Mouse (Mus musculus) left cerebral cortex, adult 9 months (tissue): Measurements from ENCODE around the gene Esrrg.

Experiments
- DNase-seq, 2 experiments: peaks; one replicate each; pipeline ENCODE4 v3.0.0; 2022; ENCODE audit warnings: low spot score in 2 of 2

The Esrrg gene

DNA sequence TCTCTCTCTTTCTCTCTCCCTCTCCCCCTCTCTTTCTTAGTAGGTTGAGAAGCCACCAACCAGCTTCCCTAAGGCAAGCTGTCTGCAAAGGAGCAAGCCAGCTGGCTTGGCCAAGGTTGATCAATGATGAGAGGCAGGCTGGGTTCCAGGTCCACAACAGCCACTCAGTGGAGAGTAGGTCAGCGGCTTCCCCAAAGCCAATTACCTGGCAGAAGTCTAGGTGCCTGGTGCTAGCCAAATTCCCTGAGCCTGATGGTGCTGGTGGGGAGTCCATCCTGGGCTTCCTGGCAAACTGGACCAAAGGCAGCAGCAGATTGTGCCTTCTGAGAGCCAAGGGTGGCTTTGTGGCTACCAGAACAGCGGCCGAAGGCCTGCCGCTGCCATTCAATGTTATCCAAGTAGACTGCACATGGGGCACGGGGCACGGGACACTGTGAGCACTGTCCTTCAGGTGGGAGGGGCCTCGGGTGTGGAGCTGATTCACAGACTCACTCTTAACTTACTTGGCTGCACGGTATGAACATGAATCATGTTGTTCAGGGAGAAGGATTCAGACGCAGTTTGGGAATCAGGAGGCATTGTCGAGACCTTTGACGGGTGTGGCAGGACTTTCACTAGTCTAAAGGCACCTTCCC is 469.1 kb downstream of the Esrrg start:
- no peak for DNase-seq

DNA sequence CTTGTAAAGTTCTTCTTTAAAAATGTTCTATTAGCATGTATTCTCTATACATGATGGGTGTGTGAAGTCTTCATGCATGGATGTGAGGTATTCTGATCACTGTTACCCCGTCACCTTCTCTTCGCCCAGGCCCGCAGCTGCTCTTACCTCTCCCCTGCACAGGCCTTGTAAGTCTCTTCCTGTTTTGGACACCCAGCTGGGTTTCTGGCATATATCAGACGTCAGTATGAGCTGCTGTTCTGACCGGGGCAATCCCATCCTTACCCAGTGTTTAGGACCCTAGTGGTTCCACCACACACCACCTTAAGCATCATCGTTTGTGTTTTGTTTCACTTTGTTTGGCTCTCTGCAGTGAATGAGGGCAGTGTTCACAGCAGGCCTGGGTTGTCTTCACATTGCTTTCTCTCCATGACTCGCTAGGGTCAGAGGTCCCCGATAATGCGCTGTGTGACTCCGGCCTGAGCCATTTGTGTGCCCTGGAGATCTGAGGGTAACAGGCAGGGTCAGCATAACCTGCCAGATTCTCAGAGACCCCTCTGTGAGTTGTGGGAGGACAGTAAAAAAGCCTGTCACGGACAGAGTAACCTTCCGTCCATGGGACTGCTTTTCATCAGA is 471.8 kb downstream of the Esrrg start:
- no peak for DNase-seq

DNA sequence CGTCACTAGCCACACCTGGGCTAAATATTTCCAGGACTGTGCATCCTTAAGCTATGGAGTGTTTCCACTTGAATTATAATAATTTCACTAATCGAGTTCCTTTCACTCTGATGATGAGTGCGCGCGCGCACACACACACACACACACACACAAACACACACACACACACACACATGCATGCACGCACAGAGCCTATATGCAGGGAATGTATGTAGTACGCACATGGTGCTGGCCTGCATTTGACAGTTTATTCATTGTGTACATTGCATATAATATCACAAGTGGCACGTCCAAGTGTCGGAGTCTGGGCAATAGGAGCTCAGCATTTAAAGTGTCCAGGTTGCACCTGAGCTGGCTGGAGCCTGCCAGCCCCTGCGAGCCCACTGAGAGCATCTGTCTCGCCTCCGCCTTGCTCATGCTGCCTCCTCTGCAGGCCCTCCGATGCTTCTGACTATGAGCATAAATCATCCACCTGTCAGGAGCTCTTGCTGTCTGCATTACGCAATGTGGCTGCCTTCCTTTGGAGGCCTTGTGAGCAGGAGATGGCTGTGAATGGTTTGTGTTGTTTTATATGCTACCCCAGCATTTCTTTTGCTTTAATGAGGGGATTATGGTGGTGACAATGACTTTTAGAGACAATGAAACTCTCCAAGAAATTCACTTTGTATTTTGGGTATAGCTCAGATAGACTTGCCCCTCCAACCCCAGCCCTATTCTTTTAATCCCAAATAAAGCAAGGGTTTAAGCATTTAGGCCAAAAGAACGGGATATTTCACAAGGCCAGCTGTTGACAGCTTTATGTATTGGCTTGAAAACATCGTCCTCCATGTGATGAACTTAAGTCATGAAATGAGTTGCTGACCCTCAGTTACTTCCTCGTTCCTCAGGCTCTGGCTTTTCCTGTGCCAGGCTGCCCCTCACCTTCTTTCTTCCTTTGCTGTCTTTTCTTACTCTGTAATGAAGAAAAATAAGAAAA is 474.4 kb downstream of the Esrrg start:
- DNase-seq: no peak

DNA sequence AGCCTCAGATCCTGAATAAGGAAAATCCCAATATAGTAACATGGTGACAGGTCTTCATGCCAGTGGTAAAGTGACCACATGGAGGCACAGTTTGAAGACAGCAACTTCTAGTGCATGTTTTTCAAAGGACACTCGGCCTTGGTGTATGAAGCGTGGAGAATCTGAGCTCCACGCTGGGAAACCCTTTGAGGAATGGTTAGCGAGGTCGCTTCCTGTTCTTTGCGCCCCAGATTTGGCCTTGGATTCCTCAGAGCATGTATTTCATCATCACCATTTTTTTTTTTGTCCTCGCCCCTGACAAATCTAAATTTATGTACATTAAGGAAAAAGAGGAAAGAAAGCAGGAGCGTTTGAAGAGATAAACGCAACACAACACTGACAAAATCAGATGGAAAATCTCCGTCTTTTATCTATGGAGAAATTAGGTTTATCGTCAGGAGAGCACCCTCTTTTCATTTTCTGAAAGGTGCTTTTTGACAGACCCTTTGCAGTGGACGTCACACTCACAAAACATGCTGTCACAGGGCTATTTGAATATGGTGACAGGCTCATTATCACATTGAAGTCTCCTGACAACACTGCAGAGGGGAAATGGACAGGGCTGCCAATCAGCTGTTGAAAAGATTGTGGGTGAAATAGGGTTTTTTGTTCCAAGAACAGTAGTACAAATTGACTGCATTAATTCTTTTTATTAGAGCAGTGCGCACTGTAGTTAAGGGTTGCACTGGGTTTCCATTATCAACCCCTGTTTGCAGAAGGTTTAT is 476.7 kb downstream of the Esrrg start:
- DNase-seq: no peak

DNA sequence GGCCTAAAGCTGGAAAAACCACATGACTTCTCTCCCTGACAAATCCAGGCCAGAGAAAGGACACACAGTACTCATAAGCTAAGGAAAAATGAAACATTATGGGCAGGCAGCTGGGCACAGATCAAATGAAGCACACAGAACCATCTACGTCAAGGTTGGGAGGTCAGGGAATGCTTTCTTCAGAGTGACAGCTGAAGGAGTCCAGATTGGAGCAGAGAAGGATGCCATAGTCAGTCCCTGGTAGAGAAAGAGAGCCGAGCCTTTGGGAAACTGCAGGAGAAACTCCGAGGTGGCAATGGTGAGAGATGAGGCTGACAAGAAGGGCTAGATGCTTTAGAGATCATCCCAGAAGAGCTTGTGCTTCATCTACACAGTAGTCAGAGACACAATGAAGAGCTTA is 485.1 kb downstream of the Esrrg start:
- no peak for DNase-seq

DNA sequence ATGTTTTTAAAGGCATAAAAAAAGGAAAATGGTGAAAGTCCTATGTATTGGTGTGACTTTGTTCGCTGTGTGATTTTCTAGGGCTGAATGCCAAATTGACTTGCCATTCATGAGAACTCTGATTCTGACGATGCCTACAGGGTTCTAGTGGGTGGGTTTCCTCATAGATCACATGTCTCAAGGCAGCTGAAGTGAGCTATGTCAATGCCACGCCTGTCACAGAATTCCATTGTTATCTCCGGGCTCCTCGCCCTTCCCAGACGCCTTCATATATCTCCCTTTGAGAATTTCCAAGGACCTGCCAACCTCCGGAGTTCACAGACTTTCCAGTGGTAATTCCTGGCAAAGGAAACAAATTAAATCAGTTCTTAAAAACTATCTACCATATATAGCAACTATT is 493.2 kb downstream of the Esrrg start:
- DNase-seq: no peak

DNA sequence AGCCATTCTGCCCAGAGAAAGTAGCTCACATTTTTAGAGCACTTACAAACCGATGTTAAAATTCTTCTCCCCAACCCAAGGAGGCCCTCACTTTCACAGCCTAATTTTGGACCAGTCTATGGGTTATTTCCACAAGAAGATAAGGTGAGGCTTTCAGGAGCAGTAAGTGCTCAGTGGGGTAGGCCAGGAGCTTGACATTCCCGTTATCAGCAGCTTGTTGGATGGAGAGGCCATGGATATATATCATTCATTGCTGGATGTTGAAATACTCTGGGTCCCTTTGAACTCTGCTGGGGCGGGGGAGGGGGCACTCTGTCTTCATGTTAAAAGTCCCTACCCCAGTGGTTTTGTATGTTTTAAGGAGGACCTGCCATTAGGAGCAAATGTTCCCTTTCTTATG is 494.6 kb downstream of the Esrrg start:
- DNase-seq: no peak

DNA sequence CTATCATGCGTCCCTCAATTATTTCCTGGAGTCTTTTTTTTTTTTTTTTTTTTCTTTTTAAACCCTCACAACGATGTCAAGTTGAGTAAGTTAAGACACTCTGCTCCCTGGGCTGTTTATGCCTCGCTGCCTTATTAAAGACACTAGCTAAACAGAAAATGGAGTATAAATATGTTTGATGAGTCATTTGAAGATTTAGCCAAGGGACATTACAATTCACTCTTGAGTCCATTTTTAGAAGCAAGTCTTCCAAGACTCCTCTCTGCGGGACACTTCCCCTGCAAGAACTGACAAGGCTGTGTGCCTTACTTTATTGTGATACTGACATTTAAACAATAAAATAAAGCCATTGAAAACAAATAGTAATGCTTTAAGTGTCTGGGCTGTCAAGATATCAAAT is 496.9 kb downstream of the Esrrg start:
- no peak for DNase-seq

DNA sequence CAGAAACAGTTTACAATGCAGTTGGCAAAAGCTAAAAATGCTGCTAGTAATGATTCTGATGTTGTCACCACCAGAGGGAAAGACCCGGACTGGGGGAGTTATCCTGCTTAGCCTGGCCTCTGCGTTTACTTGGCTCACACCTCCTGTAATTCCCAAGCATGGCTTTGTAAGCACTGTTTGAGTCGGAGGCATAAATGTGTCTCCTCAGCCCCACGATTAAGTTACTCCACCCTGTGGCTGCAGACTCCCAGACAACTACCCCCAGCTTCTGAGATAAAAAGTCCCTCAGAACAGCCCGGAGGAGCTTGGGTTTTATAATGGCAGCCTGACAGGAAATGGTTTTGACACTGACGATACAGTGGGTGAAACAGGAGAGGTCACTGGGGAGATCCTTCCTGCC is 499.4 kb downstream of the Esrrg start:
- no peak for DNase-seq

DNA sequence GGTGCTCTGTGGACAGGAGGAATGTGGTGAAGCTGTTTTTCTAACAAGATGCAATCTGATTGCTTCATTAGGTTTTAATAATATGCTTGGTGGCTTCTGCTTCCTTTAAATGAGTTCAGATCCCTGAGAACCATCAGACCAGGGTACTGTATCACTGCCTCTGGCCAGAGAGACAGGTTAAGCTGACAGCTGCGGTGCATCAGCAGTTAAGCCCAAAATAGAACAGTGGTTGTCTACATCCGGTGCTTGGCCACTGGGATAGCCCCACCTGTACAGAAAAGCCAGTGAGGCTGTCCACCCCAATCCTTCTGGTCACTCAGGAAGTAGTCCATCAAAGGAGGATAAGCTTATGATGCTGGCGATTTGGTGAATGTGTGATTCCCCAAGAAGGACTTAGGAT is 503.0 kb downstream of the Esrrg start:
- no peak for DNase-seq

DNA sequence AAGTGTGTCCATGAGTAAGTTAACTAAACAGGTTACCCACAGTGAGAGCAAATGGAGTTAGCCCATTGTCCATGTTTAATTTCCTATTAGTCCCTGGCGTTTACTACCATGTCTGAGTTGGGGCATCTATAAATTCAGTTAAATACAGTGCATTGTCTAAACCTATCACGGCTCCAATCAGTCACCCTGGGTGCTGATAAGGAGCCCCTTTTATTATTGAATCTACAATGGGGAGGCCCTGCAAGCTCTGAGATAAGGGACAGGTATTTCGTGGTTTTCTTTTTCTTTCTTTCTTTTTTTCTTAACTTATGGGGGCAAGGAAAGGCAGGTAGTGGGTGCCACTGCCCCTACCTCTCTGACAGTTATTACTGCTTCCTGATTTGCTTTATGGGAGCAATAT is 504.6 kb downstream of the Esrrg start:
- no peak for DNase-seq

DNA sequence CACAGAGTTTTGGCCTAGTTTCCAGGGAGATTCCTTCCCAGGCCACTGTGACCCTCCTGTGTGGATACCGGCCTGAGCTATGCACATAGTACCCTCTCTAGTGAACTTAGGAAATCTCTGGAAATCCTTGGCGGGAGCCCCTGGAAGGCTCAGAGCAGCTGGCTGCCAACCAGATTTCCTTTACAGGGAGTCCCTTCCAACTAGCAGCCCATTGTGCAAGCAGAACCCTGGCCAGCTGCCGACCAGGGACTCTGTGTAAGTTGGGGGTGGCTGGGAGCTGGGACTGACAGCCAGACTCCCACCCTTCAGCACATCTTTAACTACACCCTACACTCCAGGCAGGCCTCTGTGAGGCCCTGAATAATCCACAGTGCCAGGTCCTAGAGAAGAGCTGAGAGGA is 509.5 kb downstream of the Esrrg start:
- peak in 1 of 2 experiments; percentile 46 for DNase-seq

DNA sequence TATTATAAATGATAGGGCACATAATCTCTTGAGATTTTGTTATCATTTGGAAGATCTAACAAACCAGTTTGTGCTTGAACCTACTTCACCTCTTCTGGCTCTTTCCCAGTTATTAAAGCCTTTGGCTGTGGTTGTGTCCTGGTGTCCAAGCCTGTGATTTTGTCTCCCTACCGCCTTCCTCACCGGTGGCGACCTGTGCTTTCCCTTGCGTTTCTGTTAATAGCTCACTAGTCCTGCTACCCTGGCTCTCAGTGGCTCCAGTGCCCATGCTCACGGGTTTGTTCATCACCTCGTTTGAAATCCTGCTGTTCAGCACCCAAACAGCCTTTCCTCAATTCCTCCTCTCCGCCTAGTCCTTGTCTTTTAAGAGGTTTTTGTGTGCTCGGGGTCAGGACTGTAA is 511.2 kb downstream of the Esrrg start:
- DNase-seq: no peak

DNA sequence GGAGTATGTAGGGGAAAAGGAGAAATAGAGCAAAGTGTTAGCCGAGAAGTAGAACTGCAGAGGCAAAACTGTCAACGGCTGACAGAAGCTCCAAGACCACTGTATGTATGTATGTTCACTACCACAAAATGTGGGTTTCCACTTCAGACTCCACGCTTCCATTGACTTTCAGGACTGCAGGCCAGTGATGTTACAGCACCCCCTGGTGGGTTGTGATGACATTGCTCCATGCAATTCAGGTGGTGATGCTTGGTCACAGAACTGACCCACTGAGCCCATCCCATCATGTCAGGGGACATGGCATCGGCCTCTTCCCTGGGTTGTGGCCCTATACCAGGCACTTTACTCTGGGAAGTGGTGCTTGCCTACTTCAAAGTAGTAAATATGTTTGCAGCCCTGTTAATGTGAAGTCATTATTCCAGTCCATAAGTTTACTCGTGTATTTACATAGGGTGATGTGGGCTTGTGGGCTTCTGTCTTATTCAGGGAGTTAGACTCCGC is 517.0 kb downstream of the Esrrg start:
- DNase-seq: no peak

DNA sequence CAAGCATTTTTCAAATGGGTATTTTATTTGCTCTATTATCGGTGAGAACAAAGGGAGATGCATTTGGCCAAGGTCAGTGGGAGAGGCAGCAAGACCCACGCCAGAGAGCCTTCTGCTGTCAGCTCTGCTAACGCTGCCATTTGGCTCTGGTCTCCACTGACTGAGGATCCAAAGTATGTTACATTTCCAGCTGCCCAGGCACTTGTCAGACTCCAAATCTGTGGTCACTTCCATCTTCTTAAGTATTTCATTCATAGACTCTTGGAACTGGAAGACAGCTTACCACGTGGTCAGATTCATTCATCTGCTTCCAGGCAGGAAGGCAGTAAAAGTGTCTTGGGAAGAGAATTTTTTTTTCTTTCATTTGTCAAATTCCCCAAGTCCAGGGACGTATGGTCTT is 527.5 kb downstream of the Esrrg start:
- DNase-seq: no peak

DNA sequence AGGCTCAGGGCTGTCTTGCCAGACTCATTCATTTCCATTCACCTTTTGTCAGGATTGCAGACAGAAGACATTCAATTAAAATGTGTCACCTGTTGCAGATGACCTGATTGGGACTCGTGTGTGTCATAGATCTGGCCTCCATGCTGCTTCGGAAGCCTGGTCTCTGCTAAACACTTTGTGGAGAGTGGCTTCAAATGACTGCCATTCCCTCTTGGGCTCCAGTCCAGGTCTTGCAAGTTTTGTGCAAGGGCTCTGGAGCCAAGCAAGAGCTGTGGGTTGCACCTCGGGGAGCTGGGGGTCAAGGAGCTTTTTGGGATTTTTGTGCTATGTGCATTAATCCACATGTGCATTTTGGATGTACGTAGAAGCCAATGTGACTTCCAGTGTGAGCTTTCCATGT is 530.9 kb downstream of the Esrrg start:
- no peak for DNase-seq

DNA sequence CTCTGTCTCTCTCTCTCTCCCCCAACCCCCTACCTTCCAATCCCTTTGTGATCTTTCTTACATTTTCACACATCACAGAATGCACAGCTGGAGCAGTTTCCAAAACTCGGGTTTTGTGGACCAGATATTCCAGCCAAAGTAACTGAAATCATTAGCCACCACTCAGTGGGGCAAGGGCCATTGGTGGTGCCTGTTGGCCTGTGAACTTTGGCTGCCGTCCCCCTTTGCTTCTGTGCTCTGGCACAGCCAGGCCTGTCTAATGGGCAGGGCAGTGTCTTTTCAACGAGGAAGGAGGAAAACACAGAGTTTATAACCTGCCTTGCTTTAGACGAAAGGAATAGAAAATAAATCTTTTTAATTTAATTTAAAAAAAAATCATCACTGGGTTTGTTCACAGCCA is 531.6 kb downstream of the Esrrg start:
- no peak for DNase-seq

DNA sequence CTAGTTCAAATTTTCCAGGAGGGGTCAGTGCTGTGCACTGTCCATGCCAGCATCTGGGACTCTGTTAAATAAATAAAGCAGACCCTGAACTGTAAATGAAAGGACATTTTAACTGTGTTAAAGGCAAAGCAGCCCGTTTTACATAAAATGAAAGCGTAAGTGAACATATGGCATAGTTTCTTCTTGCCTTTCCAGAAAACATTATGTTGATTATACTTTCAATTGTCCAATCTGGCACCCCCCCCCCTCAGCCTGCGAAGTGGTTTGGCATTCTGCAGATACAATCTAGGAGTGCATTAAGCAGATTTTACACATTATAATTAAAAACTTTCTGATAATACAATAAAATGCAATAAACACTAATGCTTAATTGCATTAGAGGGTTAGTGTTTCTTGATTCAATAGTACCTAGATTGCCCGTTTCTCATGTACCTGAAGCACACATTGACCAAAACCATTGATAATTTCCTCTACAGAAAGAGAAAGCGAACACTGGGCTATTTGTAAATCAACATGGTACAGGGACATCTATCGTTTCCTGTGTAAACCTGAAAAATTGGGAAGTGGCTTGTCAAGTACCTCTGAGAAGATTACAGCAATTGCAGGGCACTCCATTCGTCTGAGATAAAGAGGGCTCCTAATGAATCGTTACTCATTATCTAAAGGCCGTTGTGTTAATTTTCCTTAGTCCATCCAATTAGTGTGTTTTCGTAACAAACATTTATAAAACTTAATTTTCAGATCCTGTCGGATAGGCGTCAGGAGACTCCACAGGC is 539.0 kb downstream of the Esrrg start:
- no peak for DNase-seq

DNA sequence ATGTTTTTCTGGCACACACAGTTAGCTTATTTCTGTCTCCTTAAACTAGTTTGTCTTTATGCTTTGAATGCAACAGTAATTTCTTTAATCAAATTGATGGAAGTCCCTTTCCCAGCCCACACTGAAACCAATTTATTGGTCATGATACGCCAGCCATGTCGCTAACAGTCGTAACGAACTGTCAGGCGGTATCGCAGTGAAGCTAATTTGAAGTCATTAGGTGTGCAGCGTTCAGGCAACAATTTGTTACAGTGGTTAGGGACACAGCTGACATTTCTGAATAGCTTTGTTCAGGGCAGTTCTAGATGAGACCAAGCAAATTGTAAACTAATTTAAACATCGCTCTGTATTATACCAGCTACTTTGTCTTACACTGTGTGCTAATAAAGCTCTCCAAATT is 542.5 kb downstream of the Esrrg start:
- DNase-seq: no peak

DNA sequence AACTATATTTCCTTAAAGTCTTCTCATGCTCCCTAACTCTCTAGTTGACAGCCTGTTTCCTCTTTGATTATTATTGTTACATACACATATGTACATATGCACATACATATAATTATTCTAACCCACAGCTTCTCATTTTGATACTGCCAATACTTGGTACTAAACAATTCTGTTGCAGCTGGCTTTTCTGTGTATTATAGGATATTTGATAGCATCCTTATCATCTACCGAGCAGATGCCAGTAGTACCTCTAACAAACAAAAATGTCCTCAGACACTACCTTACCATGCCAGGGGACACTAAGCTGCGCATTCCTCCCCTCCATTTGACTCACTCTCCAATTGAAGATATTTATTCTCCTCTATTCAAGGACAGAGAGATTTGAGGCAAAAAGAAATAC is 543.4 kb downstream of the Esrrg start:
- no peak for DNase-seq

DNA sequence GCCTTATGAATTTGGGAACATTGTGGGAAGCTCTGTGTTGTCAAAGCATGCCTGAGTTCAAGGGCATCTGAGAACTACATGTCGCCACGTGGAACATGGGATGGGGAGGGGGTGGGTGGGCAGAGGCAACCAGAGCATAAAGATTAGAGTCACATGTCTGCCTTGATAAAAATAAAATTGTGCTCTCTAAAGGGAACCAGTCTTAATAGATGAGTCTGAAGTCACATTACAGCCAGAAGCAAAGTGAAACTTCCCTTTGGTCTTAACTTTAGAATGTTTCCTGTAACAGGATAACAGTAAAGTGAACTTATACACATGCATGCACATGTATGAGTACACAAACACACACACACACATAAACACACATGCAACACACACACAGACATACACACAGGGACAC is 545.1 kb downstream of the Esrrg start:
- DNase-seq: no peak
